In the genomic region with DNA sequence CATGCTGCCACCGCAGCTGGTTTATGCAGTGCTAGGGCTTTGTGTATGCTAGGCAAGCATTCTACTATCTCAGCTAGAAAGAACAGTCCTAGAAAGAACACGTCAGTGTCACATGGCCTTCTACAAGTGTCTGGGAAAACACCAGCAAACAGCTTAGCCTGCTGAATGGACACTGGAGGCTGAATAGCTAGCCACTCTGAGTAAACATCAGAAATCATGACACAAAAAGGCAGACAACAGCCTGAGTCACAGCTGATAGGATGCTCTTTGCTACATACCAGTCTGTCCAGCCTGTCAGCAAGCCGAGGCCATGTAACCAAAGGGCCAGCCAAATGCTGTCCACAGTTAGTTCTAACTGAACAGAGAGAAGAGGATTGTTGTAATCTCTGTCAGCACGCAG, we compare ENCODE assay signal across 17 mouse cellular contexts. TPM values are rescaled to one million over a fixed set of nuclear protein-coding genes. Genes with fewer than 3 reads are reported as not detected.
DNase-seq lines count a peak whose midpoint lies in the region; ATAC-seq and TF ChIP-seq lines count a peak whose summit lies in the region.
"Had no signal": no experiment of that assay in that cellular context is flagged by ENCODE, and none has a peak within 500 bp of the region (broad histone marks: within the 10 kb centered on the region; RNA-seq: fewer than 3 reads in every experiment).

No protein-coding gene starts in this region.

- 0 out of 2 replicates have a peak, but pooled peaks have one; percentile 7 for ATAC-seq in liver, embryonic 16.5 days (ENCODE audit: low read depth)
- ATAC-seq in liver, embryonic 12.5 days, result no peak
- peak; percentile 60; the same call in 1 of the 2 replicates for ATAC-seq in stomach, postnatal 0 days (ENCODE audit: low FRiP score, low TSS enrichment)
- ATAC-seq: forebrain, embryonic 15.5 days had no signal

- H3K4me2 ChIP-seq in liver, embryonic 16.5 days (ENCODE audit: low read depth, low read length), result no peak overlapping the region
- H3K4me2 ChIP-seq in liver, embryonic 12.5 days, result no peak overlapping the region
- no peak overlapping the region for H3K4me2 ChIP-seq in stomach, postnatal 0 days (replicated peaks; ENCODE audit: low read depth)
- H3K4me2 ChIP-seq: forebrain, embryonic 15.5 days; hindbrain, embryonic 13.5 days; lung, embryonic 15.5 days had no signal

- no peaks in the 10 kb centered on the region for H3K36me3 ChIP-seq in heart, embryonic 10.5 days
- no peaks in the 10 kb centered on the region for H3K36me3 ChIP-seq in liver, embryonic 16.5 days (ENCODE audit: control insufficient read depth, insufficient read depth)
- no peaks in the 10 kb centered on the region for H3K36me3 ChIP-seq in liver, embryonic 12.5 days
- H3K36me3 ChIP-seq in stomach, postnatal 0 days (ENCODE audit: control insufficient read depth, insufficient read depth, low read length), result no peaks in the 10 kb centered on the region
- H3K36me3 ChIP-seq: forebrain, embryonic 15.5 days; hindbrain, embryonic 13.5 days; lung, embryonic 15.5 days had no signal

- no peak overlapping the region for H3K9ac ChIP-seq in liver, embryonic 16.5 days (ENCODE audit: low read depth, low read length)
- no peak overlapping the region for H3K9ac ChIP-seq in liver, embryonic 12.5 days
- H3K9ac ChIP-seq in stomach, postnatal 0 days (ENCODE audit: low read length), result no peak overlapping the region
- H3K9ac ChIP-seq: forebrain, embryonic 15.5 days; hindbrain, embryonic 13.5 days; lung, embryonic 15.5 days had no signal

- peaks cover 8% of the 10 kb centered on the region for H3K4me1 ChIP-seq in heart, embryonic 10.5 days
- H3K4me1 ChIP-seq in liver, embryonic 16.5 days (ENCODE audit: control insufficient read depth, low read depth, low read length), result no peaks in the 10 kb centered on the region; the same call in none of the 2 replicates
- no peaks in the 10 kb centered on the region for H3K4me1 ChIP-seq in liver, embryonic 12.5 days
- H3K4me1 ChIP-seq in stomach, postnatal 0 days (replicated peaks; ENCODE audit: control insufficient read depth, insufficient read depth), result no peaks in the 10 kb centered on the region
- H3K4me1 ChIP-seq: forebrain, embryonic 15.5 days; hindbrain, embryonic 13.5 days; lung, embryonic 15.5 days had no signal

- H3K27ac ChIP-seq in heart, embryonic 10.5 days, result peak overlapping the region; percentile 31; the same call in 1 of the 2 replicates
- no peak overlapping the region for H3K27ac ChIP-seq in liver, embryonic 16.5 days (ENCODE audit: low read length)
- H3K27ac ChIP-seq in liver, embryonic 12.5 days, result no peak overlapping the region
- no peak overlapping the region for H3K27ac ChIP-seq in stomach, postnatal 0 days (replicated peaks)
- H3K27ac ChIP-seq: forebrain, embryonic 15.5 days; hindbrain, embryonic 13.5 days; lung, embryonic 15.5 days had no signal

- no peak for DNase-seq in heart, embryonic 10.5 days (ENCODE audit: low spot score)
- DNase-seq in heart, adult 11 months, result no peak
- peak; percentile 30 for DNase-seq in adrenal gland, postnatal 10 days
- no peak for DNase-seq in stomach, postnatal 0 days (ENCODE audit: low spot score)
- DNase-seq in embryo, embryonic 10 days (ENCODE audit: low spot score), result no peak
- no peak for DNase-seq in left cerebral cortex, postnatal 25 days (ENCODE audit: low spot score in 2 of 2)
- DNase-seq: cerebellum, adult 9-10 months; embryo, embryonic 11 days; kidney, adult 18-20 months; kidney, postnatal 4 days; right cerebral cortex, postnatal 14 days; thymus, adult 2 months had no signal

- H3K4me3 ChIP-seq in heart, embryonic 10.5 days, result no peak overlapping the region
- no peak overlapping the region for H3K4me3 ChIP-seq in liver, embryonic 16.5 days (ENCODE audit: low read depth, low read length)
- no peak overlapping the region for H3K4me3 ChIP-seq in liver, embryonic 12.5 days
- no peak overlapping the region for H3K4me3 ChIP-seq in stomach, postnatal 0 days (ENCODE audit: low read depth, low read length)
- H3K4me3 ChIP-seq: forebrain, embryonic 15.5 days; hindbrain, embryonic 13.5 days; lung, embryonic 15.5 days had no signal

- 33% methylated on average over 4 of the region's 4 CpGs for WGBS in heart, embryonic 10.5 days
- 62% methylated on average over 4 of the region's 4 CpGs for WGBS in liver, embryonic 16.5 days (ENCODE audit: insufficient replicate concordance)
- 56% methylated on average over 4 of the region's 4 CpGs for WGBS in liver, embryonic 12.5 days (ENCODE audit: insufficient replicate concordance)
- WGBS in stomach, postnatal 0 days, result 64% methylated on average over 4 of the region's 4 CpGs

- no peaks in the 10 kb centered on the region for H3K27me3 ChIP-seq in heart, embryonic 10.5 days (ENCODE audit: insufficient read depth, poor library complexity, severe bottlenecking)
- H3K27me3 ChIP-seq in liver, embryonic 16.5 days (ENCODE audit: control insufficient read depth, insufficient read depth, low read depth, low read length), result no peaks in the 10 kb centered on the region
- H3K27me3 ChIP-seq in liver, embryonic 12.5 days (replicated peaks), result peaks cover 8% of the 10 kb centered on the region; the same call in 1 of the 2 replicates
- no peaks in the 10 kb centered on the region for H3K27me3 ChIP-seq in stomach, postnatal 0 days (ENCODE audit: control insufficient read depth, insufficient read depth, low read length)
- H3K27me3 ChIP-seq: forebrain, embryonic 15.5 days; lung, embryonic 15.5 days had no signal

- no peaks in the 10 kb centered on the region for H3K9me3 ChIP-seq in heart, embryonic 10.5 days
- no peaks in the 10 kb centered on the region for H3K9me3 ChIP-seq in liver, embryonic 16.5 days (replicated peaks; ENCODE audit: control insufficient read depth, low read length)
- H3K9me3 ChIP-seq in liver, embryonic 12.5 days (replicated peaks), result no peaks in the 10 kb centered on the region
- no peaks in the 10 kb centered on the region for H3K9me3 ChIP-seq in stomach, postnatal 0 days (ENCODE audit: control insufficient read depth, low read length)
- H3K9me3 ChIP-seq: forebrain, embryonic 15.5 days; hindbrain, embryonic 13.5 days; lung, embryonic 15.5 days had no signal

- intact Hi-C loops in left cerebral cortex, postnatal 25 days (cut with DNase I), result no loop called here

- TF ChIP-seq CTCF in stomach, postnatal 0 days (IDR thresholded peaks at IDR 0.05; ENCODE audit: low read depth), result no peak

- TF ChIP-seq EP300 in stomach, postnatal 0 days (optimal IDR thresholded peaks at IDR 0.05), result no peak

RNA-seq across cellular contexts. Expression of gene Larp4b, which starts 32.3 kb away (rescaled TPM):
- polyA plus RNA-seq in heart, embryonic 10.5 days (2016; fragmentation: Nextera tagmentation; extraction: Ambion mirVana), result 29.3 and 32.1 TPM in 2 replicates
- polyA plus RNA-seq in liver, embryonic 16.5 days (2015; fragmentation: Nextera tagmentation; extraction: Ambion mirVana), result 24.1 and 24.4 TPM in 2 replicates
- polyA plus RNA-seq in liver, embryonic 12.5 days (2016; fragmentation: Nextera tagmentation; extraction: Ambion mirVana), result 39.1 and 39.3 TPM in 2 replicates
- 10 to 100 TPM; 59.9 to 68.7 TPM for total RNA-seq in adrenal gland, postnatal 10 days (2021)
- 28.4 and 29.0 TPM in 2 replicates for polyA plus RNA-seq in stomach, postnatal 0 days (2015; fragmentation: Nextera tagmentation; extraction: Ambion mirVana)
- total RNA-seq in left cerebral cortex, postnatal 25 days (2021), result 10 to 100 TPM; 74.6 to 77.8 TPM
